Mouse (Mus musculus) adipocyte (in vitro differentiated cells): ENCODE measurements around the gene Notch2.

ENCODE experiments used
- DNase-seq: peaks from one replicate; pipeline ENCODE4 v3.0.0-alpha.2; 2016; ENCODE audit warnings: low spot score

Notch2 gene

GRCm38 (mm10) chr3:97994818-97995217 lies 18.5 kb upstream of the Notch2 start:
- no peak for DNase-seq

GRCm38 (mm10) chr3:97998349-97998748 lies 15.0 kb upstream of the Notch2 start:
- no peak for DNase-seq

GRCm38 (mm10) chr3:98003558-98003957 lies 9.8 kb upstream of the Notch2 start:
- DNase-seq = no peak

DNA sequence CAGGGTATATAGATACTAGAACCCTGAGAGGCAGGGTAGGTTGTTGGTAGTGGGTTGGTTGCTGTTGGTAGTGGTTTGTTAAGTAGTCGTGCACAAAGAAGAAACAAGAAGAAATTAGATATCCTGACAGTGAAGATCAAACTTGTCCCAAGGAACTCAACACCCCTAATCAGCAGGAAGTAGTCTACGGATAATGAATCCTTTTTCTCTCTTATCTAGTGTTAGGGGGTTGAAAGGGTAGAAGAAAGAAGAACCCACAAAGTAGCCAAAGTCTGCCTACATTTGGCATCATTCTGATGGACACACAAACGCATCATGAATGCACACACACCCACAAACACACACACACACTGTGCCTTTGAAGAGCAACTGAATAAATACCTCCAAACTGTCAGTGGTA lies 9.1 kb upstream of the Notch2 start:
- no peak for DNase-seq

DNA sequence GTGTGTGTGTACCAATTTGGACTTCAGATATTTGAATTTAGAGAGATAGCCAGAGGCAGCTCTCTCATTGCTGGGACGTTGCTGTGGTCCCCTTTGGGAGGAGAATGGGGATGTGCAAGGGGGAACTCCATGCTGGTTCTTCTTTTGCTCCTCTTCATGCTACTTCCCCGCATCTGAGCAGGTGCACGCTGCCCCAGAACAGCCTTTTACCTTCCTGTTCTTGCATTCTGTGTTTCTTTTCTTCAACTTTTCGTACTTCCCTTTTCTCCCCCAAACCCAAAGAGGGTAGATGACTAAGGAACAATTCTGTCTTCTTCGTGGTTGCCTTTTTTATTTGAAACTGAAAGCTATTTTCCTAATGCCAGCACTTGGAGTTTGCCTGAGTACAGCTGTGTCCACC lies 8.0 kb upstream of the Notch2 start:
- DNase-seq = no peak

DNA sequence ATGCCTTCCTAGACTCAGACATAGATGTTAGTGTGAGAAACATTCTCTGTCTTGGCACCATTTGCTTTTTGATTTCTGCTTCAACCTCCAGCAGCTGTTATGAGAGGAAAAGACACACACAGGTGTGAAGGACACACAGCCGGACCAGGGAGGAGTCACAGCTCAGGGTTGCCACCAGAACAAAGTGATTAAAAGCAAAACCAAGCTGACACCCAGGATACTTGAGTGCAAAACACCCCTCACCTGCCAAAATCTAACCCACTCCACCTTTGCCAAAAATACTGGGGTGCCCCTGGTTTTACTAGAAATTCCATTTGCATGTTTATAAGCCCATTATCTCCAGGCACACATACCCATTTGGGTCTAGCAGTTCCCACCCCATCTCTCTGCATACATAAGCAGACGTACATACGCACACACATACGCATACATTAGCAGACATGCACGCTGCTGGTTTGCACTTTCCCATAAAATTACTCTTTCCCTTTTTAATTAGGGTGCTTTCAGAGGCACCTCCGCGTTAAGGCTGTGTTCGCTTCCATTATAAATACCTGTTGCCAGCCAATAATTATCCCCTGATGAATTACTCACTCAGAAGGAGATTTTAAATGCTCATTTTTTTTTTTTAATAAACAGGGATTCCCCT lies 7.2 kb upstream of the Notch2 start:
- no peak for DNase-seq

DNA sequence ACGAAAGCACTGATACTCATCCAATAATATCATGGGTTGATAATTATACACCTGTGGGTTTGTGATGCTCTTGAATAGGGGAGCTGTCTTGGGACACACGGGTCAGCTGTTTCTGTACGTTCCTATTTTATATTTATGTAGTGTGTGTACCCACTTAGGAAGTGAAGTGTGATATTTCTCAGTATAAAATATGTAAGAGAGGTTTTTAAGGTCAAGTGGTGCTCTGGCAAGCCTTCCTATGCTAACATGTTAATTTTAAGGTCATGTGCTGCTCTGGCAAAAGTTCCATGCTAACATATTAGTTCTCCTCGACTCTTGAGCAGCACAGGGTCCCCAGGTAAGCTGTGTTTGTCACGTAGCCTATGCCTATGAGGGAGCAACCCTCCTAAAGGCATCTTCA lies 6.4 kb upstream of the Notch2 start:
- no peak for DNase-seq

DNA sequence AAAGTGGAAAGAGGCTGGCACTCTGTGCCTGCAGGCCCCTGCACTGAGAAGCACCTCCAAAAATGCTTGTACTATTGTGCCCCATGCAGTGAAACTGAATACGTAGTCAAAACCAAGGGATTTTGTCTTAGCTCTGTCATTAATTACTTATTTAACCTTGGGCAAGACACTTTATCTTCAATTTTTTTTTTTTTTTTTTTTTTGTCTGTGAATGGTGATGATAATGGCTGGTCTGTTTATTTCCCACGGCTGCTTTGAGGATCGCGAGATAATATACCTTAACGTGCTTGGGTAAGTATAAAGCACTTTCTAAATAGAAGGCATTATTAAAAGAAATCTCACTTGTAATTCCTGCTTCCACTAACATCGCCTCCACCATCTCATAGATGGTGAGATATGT lies 5.2 kb upstream of the Notch2 start:
- no peak for DNase-seq

DNA sequence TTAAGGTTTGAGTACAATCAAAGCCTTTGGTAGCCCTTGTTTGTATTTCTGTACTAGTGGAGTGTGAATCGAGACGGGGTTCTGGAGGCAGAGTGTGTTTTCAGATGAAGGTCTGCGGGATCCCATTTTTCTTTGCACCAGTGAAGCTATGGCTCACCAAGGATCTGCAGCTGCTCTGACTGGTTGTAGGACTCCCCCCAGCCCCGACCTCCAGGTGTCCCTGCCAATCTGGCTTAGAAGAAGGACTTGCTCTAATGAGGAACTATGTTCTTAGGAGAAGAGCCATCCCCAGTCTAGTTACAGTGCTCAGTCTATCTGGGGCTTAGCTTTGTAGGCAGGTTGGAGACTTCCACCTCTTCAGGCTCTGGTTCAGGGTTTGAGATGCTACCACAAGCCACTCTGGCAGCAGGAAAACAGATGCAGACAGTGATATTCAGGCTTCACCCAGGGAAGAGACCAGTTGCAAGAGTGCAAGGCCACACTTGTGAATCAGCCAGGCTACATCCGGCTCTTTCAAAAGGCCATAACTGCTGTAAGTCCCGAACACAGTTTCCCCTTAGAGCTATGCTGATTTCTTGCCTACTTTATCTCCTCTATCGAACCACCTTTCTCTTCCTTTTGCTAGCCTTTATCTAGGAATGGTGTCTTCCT lies 4.0 kb upstream of the Notch2 start:
- no peak for DNase-seq

DNA sequence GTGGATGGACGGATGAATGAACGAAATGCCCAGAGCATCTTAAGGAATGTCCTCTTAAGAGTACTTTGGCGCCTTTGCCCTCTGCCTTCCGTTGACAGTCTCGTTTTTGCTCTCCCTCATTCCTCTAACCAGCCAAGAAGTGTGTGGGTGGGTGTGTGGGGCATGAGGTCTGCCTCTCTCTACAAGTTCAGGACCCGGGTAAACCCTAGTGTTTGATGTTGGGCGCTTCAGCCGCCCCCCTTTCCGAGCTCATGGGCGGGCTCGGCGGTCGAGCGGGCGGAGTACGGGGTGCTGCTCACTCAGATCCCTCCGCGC lies 284 bp upstream of the Notch2 start:
- DNase-seq = no peak

GRCm38 (mm10) chr3:98015205-98016171 lies 2.2 kb downstream of the Notch2 start:
- DNase-seq = no peak

- DNase-seq = no peak
Measured at GRCm38 (mm10) chr3:98016901-98017591, 3.7 kb downstream of the Notch2 start.

GRCm38 (mm10) chr3:98018187-98018586 lies 4.9 kb downstream of the Notch2 start:
- DNase-seq = no peak

DNA sequence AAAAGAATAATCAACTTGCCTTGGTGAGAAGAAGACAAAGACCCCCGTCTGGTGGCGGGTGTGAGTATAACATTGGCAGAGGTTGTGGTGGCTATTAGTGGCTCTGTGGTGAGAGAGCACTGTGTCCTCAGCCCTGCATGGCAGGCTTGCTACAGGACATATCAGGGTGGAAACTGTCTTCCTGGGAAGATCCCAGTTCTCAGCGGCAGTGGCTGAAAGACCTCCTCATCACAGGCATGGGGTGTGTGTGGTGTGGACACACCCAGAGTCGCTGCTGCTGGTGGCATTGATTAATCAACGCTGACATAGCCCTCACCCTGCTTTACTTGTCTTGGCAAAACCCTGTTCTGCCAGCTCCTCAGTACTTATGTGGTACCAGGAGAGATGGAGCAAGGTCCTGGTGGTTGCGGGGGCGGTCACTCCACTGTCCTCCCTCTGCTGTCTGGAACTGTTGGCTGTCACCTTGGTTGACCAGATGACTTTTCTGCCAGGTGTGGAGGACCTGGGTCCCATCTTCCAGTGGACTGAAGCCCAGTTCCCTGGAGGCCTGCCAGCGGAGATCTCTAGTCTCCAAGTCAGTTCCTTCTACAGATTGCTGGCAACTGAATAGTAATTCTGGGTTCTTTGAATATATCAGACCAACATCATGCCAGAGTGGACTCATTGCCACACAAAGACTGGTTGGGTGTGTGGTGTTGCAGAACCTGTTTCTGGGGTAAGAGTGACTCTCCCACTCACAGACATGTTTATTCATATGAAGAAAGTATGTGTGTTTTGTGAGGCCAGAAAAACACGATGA lies 7.3 kb downstream of the Notch2 start:
- no peak for DNase-seq

DNA sequence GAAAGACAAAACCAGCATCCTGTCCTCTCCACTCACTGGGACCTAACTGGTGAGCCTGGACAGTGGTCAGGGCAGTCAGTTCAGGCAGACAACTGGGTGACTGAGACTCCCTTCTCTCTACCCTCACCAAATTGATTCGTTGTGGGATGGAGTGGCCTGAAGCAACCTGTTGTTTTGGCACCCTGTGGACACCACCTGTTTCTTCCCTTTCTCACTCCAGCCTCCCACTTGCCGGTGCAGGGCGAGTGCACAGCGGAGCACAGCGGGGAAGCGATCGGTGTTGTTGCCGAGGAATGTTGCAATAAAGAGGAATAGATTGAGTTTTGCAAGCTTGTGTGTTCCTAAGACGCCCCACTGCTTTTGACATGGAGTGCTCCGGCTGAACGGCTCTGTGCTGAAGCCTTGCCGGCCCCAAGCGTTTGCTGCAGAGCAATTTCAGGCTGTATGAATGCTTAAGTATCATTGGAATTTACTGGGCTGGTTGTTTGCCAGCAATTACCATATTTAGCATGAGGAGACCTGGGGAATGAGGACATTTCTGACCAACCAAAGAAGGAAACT lies 11.0 kb downstream of the Notch2 start:
- peak; percentile 82 for DNase-seq

DNA sequence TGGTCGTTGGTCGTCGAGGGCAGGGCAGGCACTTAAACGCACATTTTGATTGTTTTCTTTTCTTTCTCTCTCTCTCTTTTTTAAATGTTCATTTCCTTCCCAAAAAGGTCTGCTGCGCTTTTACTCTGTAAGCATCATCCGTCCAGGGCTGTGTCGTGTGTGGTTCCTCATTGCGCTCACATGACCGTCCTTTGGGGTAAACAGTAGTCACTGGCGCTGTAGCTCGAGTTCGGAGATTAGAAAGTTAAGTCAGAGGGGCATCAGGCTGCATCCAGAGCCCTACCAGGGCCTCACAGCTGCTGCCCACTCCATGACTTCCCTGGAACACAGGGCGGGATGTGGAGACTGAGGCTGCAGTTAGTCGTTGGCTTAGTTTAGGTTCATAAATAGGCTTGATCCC lies 12.2 kb downstream of the Notch2 start:
- DNase-seq = no peak

- peak; percentile 70 for DNase-seq
Measured at GRCm38 (mm10) chr3:98025921-98026880, 12.9 kb downstream of the Notch2 start.

- DNase-seq = peak; percentile 63
Measured at GRCm38 (mm10) chr3:98027371-98027774, 14.0 kb downstream of the Notch2 start.

- no peak for DNase-seq
Measured at GRCm38 (mm10) chr3:98028072-98028471, 14.7 kb downstream of the Notch2 start.

DNA sequence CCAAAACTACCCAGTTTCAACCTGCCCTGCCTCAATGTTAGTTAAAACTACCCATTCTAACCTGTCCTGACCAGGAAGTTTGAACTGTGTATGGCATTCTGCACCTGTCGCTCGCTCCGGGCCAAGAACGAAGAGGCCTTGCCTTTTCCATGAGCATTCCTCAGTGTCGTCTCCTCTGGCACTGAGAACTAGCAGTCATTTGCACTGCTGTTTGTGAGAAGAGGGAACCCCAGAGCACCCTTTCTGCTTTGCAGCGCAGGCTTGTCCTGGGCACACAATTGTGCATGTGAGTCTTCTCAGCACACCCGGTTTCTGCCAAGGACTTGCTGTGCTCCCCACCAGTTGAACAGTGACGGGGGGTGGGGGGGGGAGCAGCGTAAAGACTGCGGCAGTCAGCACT lies 15.6 kb downstream of the Notch2 start:
- DNase-seq = no peak
